8 mouse cellular contexts compared by ENCODE assay signal in the genomic region with DNA sequence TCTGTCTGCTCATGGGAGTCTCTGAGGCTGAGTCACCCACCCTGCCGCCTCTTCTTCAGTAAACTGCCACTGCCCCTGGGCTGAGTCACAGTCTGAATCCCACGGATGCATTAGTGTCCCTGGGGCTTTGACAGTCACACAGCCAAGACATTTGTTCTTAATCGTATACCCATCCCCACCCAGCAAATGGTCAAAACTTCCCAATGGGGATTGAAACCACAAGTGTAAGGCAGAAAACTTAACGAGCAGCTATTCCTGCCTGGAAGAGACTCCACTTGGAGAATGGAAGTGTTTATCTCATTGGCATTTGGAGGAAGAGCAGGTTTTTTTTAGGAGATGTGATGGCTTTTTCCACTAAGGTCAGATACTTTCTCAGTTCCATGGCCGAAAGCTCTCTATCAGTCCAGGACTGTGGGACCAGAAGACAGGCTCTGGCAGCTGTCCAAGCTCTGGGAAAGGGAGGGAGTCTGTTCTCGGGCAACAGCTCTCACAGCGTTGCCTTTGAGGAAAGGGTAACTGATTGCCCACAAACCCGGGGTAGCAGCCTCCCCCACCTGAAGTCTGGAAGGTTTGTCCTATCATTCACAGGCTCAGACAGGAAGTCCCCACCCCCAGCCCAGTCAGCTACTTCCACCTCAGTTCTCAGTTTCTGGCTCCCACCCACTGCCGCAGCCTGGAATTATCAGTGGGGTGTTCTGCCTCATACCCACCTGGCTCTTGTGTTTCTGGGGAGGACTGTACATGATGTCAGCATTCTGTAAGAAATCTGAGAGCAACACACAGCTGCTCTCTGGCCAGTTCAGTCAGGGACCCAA.
DNase-seq lines count a peak whose midpoint lies in the region.

No protein-coding gene starts in this region.

- peak; percentile 65 for DNase-seq in left cerebral cortex, postnatal 4 days
- no peak for DNase-seq in left cerebral cortex, postnatal 36 days (ENCODE audit: low spot score in 2 of 2)
- peak; percentile 51 to 55 for DNase-seq in adrenal gland, adult 18-20 months (ENCODE audit: low spot score in 2 of 2)
- DNase-seq in heart, adult 9 months (ENCODE audit: low spot score in 2 of 2): peak; percentile 63 to 72
- peak; percentile 69 for DNase-seq in kidney, postnatal 14 days
- DNase-seq in skeletal muscle tissue, adult 2 months (ENCODE audit: low read depth, low spot score): peak; percentile 72
- DNase-seq in MN1 (ENCODE audit: low spot score): no peak
- DNase-seq in frontal cortex, postnatal 14 days (ENCODE audit: low spot score in 2 of 2): no peak

- intact Hi-C loops in left cerebral cortex, postnatal 4 days (cut with DNase I): no loop called here
- intact Hi-C loops in left cerebral cortex, postnatal 36 days (cut with DNase I): no loop called here

Comparison
In these comparisons a context has a peak if more than half of its experiments do, and no peak if none do; other contexts are left out.
1. DNase-seq: peak in left cerebral cortex, postnatal 4 days (single experiment), adrenal gland, adult 18-20 months (2 of 2), heart, adult 9 months (2 of 2), kidney, postnatal 14 days (single experiment) and skeletal muscle tissue, adult 2 months (single experiment); none in left cerebral cortex, postnatal 36 days (0 of 2), MN1 (single experiment) and frontal cortex, postnatal 14 days (0 of 2).